ENCODE assay signal across 8 mouse cellular contexts in genomic region chr11:94785247-94785646, GRCm38 (mm10). TPM values are rescaled to one million over a fixed set of nuclear protein-coding genes. Genes with fewer than 3 reads are reported as not detected.
DNase-seq lines count a peak whose midpoint lies in the region.

No protein-coding gene starts in this region.

- intact Hi-C loops in heart, postnatal 36 days (cut with DNase I), result loop anchor here (1.0 kb wide), 1 partner anchor 152 kb away; no protein-coding TSS in a partner anchor

- DNase-seq in B cell, adult 2 months, result peak; percentile 55 to 61
- DNase-seq in NIH3T3 (ENCODE audit: low read depth), result peak; percentile 70
- peak; percentile 44 to 70 for DNase-seq in cerebellum, postnatal 4 days (ENCODE audit: low spot score in 2 of 2)
- DNase-seq in heart, postnatal 36 days, result peak; percentile 56 to 65
- peak; percentile 61 to 72 for DNase-seq in layer of hippocampus, postnatal 10 days (ENCODE audit: low spot score in 2 of 2)
- DNase-seq in lung, postnatal 14 days, result peak; percentile 78
- peak; percentile 19 for DNase-seq in spleen, adult 12 weeks (ENCODE audit: low spot score)
- peak; percentile 81 for DNase-seq in yolk sac, embryonic 10.5 days (ENCODE audit: low spot score)

RNA-seq across cellular contexts. Expression of gene Tmem92, which starts 2.7 kb away (rescaled TPM):
- not detected for total RNA-seq in heart, postnatal 36 days (2021)
- total RNA-seq in layer of hippocampus, postnatal 10 days (2021), result not detected

RNA-seq across cellular contexts. Expression of gene Cdc34b, which starts 43.7 kb away (rescaled TPM):
- total RNA-seq in heart, postnatal 36 days (2021), result 1 to 10 TPM; 1.1 to 1.2 TPM
- under 1 TPM; 0.65 to 0.71 TPM for total RNA-seq in layer of hippocampus, postnatal 10 days (2021)

Comparison
In these comparisons a context has a peak if more than half of its experiments do, and no peak if none do; other contexts are left out.
1. Peak in every context shown above with its lines: DNase-seq.
2. DNase-seq: peak in every context shown above with its lines; median percentile 81 in yolk sac, embryonic 10.5 days; 78 in lung, postnatal 14 days; 70 in NIH3T3; 66 in layer of hippocampus, postnatal 10 days; 60 in heart, postnatal 36 days; 58 in B cell, adult 2 months; 57 in cerebellum, postnatal 4 days; 19 in spleen, adult 12 weeks.